Mouse (Mus musculus) left cerebral cortex, postnatal 36 days (tissue): ENCODE measurements around the gene 2210010C04Rik. TPM values are rescaled to one million over a fixed set of nuclear protein-coding genes. Genes with fewer than 3 reads are reported as not detected.
"Not testable (repeated sequence)": the region's sequence is repeated elsewhere in the genome, so short reads cannot be mapped to it uniquely, and the experiment has no call there.

ENCODE experiments used
- DNase-seq, 2 experiments: peaks; one replicate each; pipeline ENCODE4 v3.0.0; 2021 to 2022; ENCODE audit warnings: low spot score in 2 of 2, mixed read lengths in 1 of 2
- intact Hi-C: fragments of 180-260 bp; cut with DNase I; formaldehyde crosslinking; loops from one replicate; pipeline ENCODE4 v1.15.1; 2025
- total RNA-seq, 2 experiments: library from RNA; stranded (reverse); gene quantifications; 2 replicates each; pipeline ENCODE4 v1.2.3; 2021

The 2210010C04Rik gene
- total RNA-seq, 2 experiments from 2014 or later = not detected

- intact Hi-C loops = no loop called here
- DNase-seq = no peak
Observed at GRCm38 (mm10) chr6:41025873-41026650, 9.2 kb downstream of the 2210010C04Rik start.

- intact Hi-C loops = no loop called here
- DNase-seq = no peak
Observed at GRCm38 (mm10) chr6:41019140-41019539, 16.2 kb downstream of the 2210010C04Rik start.

DNA sequence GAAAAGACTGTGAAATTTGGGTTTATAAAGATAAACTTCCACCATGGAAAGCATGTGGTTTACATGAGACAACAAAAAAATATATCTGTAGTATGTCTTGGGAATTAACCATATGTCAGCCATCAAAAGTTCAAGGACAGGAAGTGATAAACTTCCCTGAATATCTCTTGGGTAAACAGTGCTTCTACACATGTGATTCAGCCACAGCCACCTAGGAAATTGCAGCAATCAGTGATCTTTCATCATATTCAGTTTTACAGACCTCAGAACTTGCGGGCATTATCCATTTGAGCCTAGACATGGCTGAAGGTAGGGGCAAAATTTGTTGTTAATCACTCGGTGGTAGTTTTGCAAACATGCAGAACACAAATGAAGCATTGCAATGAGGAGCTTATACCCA is 16.7 kb downstream of the 2210010C04Rik start:
- DNase-seq = no peak
- intact Hi-C loops = no loop called here

GRCm38 (mm10) chr6:41015065-41015464 is 20.2 kb downstream of the 2210010C04Rik start:
- intact Hi-C loops = no loop called here
- no peak for DNase-seq

- DNase-seq, intact Hi-C loops: not testable (repeated sequence)
Observed at GRCm38 (mm10) chr6:40999379-40999778, 35.9 kb downstream of the 2210010C04Rik start, which contains the start of gene Gm2663. TSS of gene Gm2663 (minus strand) at chr6:40999479.

Other genes starting within 250 kb of the 2210010C04Rik start
- gene Moxd2, start 148.0 kb downstream of the 2210010C04Rik start, total RNA-seq = not detected
- not detected for gene Prss58, start 135.1 kb downstream of the 2210010C04Rik start, total RNA-seq
- not detected for gene 1700074P13Rik, start 95.0 kb downstream of the 2210010C04Rik start, total RNA-seq
- not detected for gene Gm4744, start 83.6 kb downstream of the 2210010C04Rik start, total RNA-seq
- not detected for gene 1810009J06Rik, start 70.8 kb downstream of the 2210010C04Rik start, total RNA-seq
- gene Gm2663, start 36.0 kb downstream of the 2210010C04Rik start, total RNA-seq = not detected